Mouse (Mus musculus) olfactory bulb, adult 2 months (tissue): ENCODE results near the gene Ctdspl.

ENCODE experiments used
- CTCF ChIP-seq: fragments of 200-500 bp; IDR thresholded peaks from 2 replicates; pipeline ENCODE4 v1.5.1; 2012; ENCODE audit warnings: low read depth, mild to moderate bottlenecking, low read length, moderate library complexity; ENCODE audit not compliant: insufficient read depth
- POLR2A ChIP-seq: fragments of 200-500 bp; IDR thresholded peaks from 2 replicates; pipeline ENCODE4 v1.6.1; 2012; ENCODE audit warnings: mild to moderate bottlenecking, low read depth, low read length, moderate library complexity; ENCODE audit not compliant: insufficient read depth

GRCm38 (mm10) chr9:118984650-118985432 is 58.6 kb downstream of the Ctdspl start:
- TF ChIP-seq CTCF: no peak
- no peak for TF ChIP-seq POLR2A
